Mouse (Mus musculus) CD8-positive naive resting alpha-beta T cell, adult 2 months (primary cell): ENCODE data around the gene 2310002L09Rik.
"Not testable (repeated sequence)": the region's sequence is repeated elsewhere in the genome, so short reads cannot be mapped to it uniquely, and the experiment has no call there.

ENCODE experiments used
- DNase-seq, 2 experiments: peaks; one replicate each; pipeline ENCODE4 v3.0.0; 2022; ENCODE audit warnings: low read depth in 2 of 2, low spot score in 2 of 2

2310002L09Rik gene

DNA sequence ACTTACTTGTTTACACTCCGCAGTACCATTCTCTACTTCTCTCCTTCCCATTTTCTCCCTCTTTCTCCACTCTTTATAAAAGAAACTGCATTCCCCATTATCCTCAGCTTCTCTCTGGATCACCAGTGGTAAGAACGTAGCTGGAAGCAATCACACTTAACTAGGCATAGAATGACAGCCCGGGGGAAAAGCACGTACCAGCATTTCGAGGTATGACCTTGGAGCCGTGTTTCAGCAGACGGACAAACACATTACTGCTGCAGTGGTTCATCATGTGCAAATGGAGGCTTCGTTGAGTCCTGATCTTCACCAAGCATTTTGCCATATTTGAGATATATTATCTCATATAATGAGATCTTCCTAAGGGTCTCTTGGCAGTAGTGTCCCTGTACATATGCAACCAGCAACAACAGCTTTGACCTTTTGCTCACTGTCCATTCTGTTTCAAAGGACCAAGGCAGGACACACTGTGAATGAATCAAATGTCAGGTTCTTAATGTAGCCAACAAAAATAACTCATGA is at the start of gene 2310002L09Rik:
Gene 2310002L09Rik, minus strand, starts transcription at position 472 of the 522 bp plus-strand sequence.
- DNase-seq = no peak

DNA sequence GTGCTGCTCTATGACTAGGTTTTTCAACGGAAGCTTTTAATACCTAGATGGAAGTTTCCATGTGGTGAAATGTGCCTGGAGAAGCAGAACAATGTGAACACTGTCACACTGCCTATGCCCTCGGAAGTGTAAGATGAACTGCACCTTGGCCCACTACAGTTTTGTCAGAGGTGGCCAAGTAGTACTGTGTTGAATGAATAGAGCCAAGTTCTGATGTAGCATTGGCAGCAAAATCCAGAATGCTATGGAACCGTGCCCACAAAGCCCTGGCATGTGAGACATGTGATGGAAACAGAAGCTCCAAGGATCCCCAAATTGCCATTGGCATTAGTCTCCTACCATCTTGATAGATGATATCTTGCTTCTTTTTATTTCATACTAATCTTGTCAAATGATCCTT is 29.8 kb upstream of the 2310002L09Rik start:
- DNase-seq = no peak

DNA sequence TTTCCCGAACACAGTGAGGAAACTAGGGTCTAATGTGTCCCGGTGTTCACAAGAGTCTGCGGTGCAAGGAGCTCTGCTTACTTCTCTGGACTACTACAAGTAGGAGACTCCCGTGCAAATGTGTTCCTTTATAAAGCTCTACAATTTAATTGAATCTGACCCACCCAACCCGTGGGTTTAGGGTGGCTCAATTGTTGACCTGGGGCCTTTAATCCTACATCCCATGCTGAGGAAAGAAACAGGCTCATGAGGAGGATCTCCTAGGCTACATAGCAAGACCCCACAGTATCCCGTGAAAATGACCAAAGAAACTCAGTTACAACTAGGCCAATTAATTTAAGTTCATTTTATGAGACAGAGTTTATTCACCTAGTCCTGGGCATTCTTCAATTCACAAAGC is 30.0 kb downstream of the 2310002L09Rik start, which contains the start of gene Gm11756:
Gene Gm11756, minus strand, starts transcription at position 101 of the 400 bp plus-strand sequence.
- not testable (repeated sequence) for DNase-seq

DNA sequence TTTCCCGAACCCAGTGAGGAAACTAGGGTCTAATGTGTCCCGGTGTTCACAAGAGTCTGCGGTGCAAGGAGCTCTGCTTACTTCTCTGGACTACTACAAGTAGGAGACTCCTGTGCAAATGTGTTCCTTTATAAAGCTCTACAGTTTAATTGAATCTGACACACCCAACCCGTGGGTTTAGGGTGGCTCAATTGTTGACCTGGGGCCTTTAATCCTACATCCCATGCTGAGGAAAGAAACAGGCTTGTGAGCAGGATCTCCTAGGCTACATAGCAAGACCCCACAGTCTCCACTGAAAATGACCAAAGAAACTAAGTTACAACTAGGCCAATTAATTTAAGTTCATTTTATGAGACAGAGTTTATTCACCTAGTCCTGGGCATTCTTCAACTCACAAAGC is 44.8 kb downstream of the 2310002L09Rik start, which contains the start of gene Gm13871:
Gene Gm13871, minus strand, starts transcription at position 101 of the 400 bp plus-strand sequence.
- DNase-seq = not testable (repeated sequence)

DNA sequence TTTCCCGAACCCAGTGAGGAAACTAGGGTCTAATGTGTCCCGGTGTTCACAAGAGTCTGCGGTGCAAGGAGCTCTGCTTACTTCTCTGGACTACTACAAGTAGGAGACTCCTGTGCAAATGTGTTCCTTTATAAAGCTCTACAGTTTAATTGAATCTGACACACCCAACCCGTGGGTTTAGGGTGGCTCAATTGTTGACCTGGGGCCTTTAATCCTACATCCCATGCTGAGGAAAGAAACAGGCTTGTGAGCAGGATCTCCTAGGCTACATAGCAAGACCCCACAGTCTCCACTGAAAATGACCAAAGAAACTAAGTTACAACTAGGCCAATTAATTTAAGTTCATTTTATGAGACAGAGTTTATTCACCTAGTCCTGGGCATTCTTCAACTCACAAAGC is 59.6 kb downstream of the 2310002L09Rik start, which contains the start of gene Gm11757:
Gene Gm11757, minus strand, starts transcription at position 101 of the 400 bp plus-strand sequence.
- DNase-seq = not testable (repeated sequence)
